Mouse (Mus musculus) mesoderm, embryonic 11.5 days (tissue): Measurements from ENCODE around the gene Gm20425.
"Not testable (repeated sequence)": the region's sequence is repeated elsewhere in the genome, so short reads cannot be mapped to it uniquely, and the experiment has no call there.

Experiments
- DNase-seq: peaks from one replicate; pipeline ENCODE4 v3.0.0-alpha.2; 2012; ENCODE audit warnings: low read depth, low spot score

The Gm20425 gene

GRCm38 (mm10) chr9:103155158-103155557, 74.9 kb downstream of the Gm20425 start:
- not testable (repeated sequence) for DNase-seq

- DNase-seq: no peak
These were observed 75.5 kb downstream of the Gm20425 start for GRCm38 (mm10) chr9:103154568-103154967.

- no peak for DNase-seq
These were observed 76.8 kb downstream of the Gm20425 start for GRCm38 (mm10) chr9:103153286-103153685.

- no peak for DNase-seq
These were observed 80.9 kb downstream of the Gm20425 start for GRCm38 (mm10) chr9:103149074-103149799.

GRCm38 (mm10) chr9:103147103-103147502, 83.0 kb downstream of the Gm20425 start:
- no peak for DNase-seq

- peak; percentile 47 for DNase-seq
These were observed 83.4 kb downstream of the Gm20425 start for GRCm38 (mm10) chr9:103146703-103147102.

GRCm38 (mm10) chr9:103146257-103146656, 83.8 kb downstream of the Gm20425 start:
- no peak for DNase-seq

GRCm38 (mm10) chr9:103145351-103145750, 84.8 kb downstream of the Gm20425 start:
- no peak for DNase-seq

GRCm38 (mm10) chr9:103143881-103144280, 86.2 kb downstream of the Gm20425 start:
- DNase-seq: peak; percentile 15

GRCm38 (mm10) chr9:103141266-103141665, 88.8 kb downstream of the Gm20425 start:
- no peak for DNase-seq

GRCm38 (mm10) chr9:103140384-103140783, 89.7 kb downstream of the Gm20425 start:
- DNase-seq: no peak
